Mouse (Mus musculus): ENCODE data around the gene Tinf2.
A peak's percentile ranks its signal among the peaks of the same experiment; 100 is the strongest.

Tinf2 gene

DNA sequence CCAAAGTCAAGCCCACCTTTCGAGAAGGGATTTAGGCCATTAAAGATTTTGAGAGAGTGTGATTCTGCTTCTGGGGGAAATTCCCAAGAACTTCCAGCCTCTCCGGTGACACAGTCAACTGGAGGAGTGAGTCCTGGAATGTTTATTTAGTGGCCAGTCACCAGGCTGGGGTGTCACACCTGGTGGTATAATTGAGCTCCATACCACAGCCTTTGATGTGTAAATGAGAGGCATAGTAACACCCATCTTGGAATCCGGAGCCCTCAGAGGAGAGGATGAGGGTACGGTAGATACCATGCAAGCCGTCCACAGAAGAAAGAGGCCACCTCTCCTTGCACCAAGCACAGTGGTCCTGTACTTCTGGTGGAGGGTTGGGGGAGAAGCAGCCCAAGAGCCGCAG is 21.1 kb upstream of the Tinf2 start:
- DNase-seq, result no peak

DNA sequence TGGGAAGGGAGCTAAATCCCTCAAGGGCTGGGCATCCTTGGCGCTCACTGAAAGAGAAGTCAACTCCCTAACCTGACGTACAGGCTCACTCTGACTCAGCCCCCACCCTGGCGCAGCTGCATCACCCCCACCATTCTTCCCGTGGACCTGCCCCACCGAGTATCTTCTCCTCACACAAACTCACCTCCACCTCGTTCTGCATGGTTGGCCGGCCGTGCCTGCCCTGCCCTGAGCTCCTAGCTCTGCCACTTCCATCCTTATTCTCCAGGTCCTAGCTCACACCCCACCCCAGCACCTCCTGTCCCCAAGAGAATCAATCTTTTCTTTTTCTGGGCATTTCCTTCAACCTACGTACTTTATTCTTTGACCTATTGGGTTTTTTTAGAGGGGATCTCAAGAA is 19.5 kb upstream of the Tinf2 start:
- no peak for DNase-seq

- no peak for DNase-seq
Observed at GRCm38 (mm10) chr14:55697226-55697625, 15.6 kb upstream of the Tinf2 start.

- DNase-seq, result no peak
Observed at GRCm38 (mm10) chr14:55689433-55689832, 7.8 kb upstream of the Tinf2 start.

GRCm38 (mm10) chr14:55682118-55682493 is 486 bp upstream of the Tinf2 start:
- no peak for DNase-seq

DNA sequence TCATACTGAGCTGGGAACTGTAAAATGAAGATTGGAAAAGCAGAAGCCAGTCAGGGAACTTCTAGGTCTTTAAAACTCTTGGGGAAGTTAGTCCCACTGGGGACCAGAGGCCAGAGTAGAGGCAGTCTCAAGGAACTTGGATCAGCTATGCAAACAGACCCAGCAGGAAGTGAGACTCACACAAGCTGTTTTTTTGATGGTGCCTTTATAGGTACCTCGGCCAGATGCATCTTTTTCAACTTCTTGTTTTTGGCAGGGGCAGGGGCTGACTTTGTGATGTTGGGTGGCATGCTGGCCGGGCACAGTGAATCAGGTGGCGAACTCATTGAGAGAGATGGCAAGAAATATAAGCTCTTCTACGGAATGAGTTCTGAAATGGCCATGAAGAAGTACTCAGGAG is 4.0 kb downstream of the Tinf2 start:
- DNase-seq, result no peak

DNA sequence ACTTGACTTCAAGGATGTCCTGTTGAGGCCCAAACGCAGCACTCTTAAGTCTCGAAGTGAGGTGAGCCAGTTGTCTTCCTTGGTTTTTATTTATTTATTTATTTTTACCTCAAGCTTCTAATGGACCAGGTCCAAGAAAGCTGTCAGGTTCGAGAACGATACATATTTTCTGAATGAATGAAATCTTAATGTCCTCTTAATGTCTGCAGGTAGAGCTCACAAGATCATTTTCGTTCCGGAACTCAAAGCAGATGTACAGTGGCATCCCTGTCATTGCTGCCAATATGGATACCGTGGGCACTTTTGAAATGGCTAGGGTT is 8.9 kb downstream of the Tinf2 start:
- no peak for DNase-seq

GRCm38 (mm10) chr14:55671833-55672740 is 9.5 kb downstream of the Tinf2 start, which contains the start of the genes Gmpr2 and Nedd8:
TSS of gene Gmpr2 (plus strand) at chr14:55671941.
TSS of gene Nedd8 (minus strand) at chr14:55672124.
- peak; percentile 89 for DNase-seq

- no peak for DNase-seq
Observed at GRCm38 (mm10) chr14:55671486-55671832, 10.2 kb downstream of the Tinf2 start.

DNA sequence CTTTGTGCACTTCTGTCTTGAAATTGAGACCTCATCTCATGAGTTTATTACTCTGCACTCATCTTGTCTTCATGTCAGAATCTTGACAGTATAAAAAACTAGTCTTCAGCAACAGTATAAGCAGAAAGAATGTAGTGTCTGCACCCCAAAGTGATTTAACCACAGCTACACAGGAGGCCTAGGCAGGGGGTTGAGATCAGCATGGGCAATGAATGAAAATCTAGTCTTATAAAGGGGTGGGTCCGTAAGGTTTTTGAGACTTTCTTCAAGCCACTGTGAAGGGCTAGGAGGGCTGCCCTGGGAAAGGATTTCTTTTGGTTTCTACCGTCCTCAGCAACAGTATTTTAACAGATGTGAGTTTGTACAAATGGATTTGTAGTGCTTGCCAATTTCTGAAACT is 21.0 kb downstream of the Tinf2 start:
- no peak for DNase-seq

DNA sequence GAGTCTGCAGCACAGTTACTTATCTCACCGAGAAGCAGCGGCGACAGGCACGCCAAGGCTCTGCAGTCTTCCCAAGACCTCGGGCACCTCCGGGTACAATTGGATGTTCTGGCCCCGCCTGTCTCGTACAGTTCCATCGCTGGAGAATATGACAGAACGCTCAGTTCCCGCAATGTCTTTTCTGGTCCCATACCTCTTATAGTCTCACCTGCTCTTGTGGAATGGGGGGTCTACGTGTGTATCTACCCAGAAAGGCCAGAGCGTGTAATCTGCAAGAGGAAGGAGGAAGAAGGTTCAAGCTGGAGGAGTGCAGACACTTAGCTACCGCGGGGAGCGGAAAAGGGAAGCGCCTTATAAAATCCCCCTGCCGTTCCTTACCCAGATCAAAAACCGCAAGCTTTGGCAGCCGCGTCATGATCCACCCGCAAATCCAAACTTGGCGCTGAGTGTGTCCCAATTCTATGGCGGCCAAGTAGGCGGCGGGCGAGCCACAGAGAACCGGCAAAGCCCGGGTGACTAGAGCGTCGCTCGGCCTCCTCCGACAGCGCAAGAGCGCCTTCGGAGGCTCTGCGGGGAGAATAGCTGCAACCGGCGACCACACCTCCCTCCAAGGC is 21.6 kb downstream of the Tinf2 start, which contains the start of gene Mdp1:
Gene Mdp1, minus strand, starts transcription at position 549 of the 614 bp plus-strand sequence.
- DNase-seq, result peak; percentile 71

DNA sequence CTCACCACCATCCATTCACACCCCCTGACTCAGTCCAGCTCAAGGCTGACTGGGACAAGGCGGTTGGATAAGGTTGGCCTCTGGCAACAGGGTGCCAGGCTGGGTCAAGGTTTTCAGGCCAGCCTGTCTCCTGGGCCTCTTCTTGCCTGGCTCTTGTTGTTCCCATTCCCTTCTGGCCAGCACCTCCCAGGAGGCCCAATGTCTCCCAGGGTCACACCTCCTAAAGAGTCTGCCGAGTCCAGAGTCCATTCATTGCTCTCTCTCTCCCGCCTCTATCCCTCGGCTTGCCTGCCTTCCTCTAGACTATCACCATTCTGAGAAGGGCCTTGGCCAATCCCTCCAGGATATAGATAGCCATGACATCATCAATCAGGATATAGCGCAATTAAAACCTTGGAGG is 23.6 kb downstream of the Tinf2 start:
- DNase-seq, result no peak

GRCm38 (mm10) chr14:55656935-55657334 is 24.7 kb downstream of the Tinf2 start:
- DNase-seq, result no peak

DNA sequence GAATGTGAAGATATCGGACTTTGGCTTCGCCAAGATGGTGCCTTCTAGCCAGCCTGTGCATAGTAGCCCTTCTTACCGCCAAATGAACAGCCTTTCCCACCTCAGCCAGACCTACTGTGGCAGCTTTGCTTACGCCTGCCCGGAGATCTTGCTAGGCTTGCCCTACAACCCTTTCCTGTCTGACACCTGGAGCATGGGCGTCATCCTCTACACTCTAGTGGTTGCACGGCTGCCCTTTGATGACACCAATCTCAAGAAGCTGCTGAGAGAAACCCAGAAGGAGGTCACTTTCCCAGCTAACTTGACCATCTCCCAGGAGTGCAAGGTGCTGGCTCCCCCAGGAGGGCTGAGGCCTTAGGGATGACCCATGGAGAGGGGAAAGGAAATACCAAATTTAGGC is 30.1 kb downstream of the Tinf2 start:
- DNase-seq, result no peak

- DNase-seq, result no peak
Observed at GRCm38 (mm10) chr14:55649884-55650283, 31.7 kb downstream of the Tinf2 start, which contains the start of gene Tssk4. TSS of gene Tssk4 (plus strand) at chr14:55650184.

DNA sequence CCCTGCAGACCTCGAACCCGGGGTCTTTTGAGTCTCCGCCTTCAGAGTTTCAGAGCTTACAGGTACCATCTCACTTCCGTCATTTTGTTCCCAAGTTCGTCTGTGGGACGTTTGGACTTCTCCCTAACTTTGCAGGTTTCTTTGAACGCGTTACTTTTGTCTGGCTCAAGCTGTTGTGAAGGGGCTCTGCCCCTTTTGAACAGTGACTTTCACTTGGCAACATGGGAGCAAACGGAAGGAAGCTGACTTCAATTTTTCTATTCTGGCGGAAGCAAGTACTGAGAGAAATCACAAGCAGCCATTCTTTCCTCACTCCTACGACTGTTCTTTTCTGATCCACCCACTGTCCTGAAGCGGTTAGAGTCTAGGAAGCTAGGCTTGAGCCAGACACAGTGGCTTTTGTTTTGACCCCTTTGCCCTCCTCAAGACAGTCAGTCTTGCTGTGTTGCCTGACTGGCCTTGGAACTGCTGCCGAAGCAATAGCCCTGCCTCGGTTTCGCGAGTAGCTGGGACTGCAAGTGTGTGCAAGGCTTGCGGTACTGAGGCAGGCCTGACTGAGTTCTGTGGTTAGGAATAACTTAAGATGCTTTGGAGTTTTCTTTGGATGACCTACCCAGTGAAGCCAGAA is 37.2 kb downstream of the Tinf2 start:
- DNase-seq, result no peak

DNA sequence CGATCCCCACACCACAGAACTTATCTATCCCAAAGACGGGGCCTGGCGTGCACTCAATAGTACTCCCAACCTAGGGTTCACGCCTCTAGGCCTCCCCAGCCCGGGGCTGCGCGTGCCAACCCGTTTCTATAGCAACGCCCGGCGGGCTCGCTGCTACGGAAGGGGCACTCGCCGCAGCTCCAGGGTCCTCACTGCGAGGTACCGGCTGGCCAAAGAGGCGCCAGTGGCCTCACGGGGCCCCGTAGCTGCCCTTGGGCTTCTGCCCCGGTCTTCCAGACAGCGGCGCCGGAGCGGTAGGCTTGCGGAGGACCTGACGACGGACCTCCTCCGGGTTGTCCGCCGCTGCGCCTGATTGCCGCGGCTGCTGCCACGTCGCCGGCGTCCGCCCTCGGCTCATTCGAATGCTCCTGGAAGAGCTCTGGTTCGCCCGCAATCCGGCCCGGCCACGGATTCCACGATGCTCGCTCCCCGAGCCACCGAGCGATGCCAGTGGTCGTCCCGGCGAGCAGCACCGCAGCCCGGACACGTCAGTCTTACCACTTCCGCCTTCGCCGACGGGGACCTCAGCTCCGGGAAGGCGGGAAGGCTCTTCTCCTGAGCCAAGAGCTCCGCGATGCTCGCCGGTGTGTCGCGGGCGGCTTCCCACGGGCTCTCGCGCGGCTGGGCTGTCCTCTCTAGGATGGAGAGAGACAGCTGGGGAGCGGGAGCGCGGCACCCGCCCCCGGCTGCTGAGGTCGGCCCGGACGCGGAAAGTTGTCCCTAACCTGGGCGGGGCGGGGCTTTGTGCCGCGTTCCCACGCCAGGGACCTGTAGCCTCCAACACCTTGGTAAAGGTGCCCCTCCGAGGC is 38.3 kb downstream of the Tinf2 start, which contains the start of gene Tm9sf1:
Gene Tm9sf1, minus strand, starts transcription at position 747 of the 848 bp plus-strand sequence.
- DNase-seq, result peak; percentile 88

DNA sequence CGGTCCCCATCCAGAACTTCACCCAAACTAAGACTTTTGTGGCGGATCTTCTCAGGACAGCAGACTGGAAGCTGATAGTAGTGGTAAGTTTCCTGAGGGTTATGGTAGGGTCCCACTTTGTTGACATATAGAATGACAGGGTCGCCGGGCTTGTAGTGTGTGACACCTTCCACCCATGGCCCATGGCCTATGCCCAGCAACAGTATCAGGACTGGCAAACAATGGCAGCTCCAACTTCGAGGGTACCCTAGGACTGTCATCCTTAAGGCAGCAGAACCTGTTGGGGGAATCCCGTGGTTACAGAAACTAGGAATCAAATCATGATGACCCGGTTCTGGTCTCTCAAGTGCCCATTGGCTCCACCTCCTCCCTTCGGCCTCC is 39.0 kb downstream of the Tinf2 start:
- DNase-seq, result no peak

- no peak for DNase-seq
Observed at GRCm38 (mm10) chr14:55641291-55641690, 40.3 kb downstream of the Tinf2 start.

DNA sequence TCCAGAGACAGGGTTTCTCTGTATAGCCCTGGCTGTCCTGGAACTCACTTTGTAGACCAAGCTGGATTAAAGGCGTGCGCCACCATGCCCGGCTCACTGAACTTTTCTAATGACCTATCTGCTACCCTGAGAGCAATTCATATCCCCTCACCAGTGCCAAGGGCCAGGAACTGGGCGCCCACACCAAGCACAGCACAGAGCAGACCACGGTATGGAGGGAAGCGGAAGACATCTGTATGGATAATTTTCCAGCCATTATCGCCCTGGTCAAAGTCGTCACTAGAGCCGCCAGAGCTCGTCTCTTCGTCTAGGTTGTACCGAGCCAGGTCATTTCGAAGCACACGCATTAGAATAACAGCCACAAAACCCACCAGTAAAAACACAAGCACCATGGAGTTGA is 40.8 kb downstream of the Tinf2 start:
- no peak for DNase-seq

DNA sequence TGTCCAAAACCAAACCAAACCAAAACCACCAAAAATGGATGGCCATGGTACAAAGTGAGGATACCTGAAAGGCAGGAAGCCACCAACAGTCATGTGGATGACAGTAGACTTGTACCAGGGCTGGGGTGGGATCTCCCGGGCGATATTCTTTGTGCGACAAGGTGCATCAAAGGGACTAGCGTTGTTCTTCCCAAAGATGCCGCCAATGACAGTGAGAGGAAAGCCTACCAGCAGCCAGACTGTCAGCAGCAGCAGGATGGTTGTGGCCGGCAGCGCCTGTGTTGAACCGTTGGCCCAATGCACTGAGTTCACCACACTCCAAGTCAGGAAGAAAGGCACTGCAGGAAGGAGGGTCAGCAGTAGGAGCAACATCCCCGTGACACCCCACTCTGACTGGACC is 43.8 kb downstream of the Tinf2 start, which contains the start of gene Gm49378:
Gene Gm49378, minus strand, starts transcription at position 101 of the 400 bp plus-strand sequence.
- DNase-seq, result no peak

DNA sequence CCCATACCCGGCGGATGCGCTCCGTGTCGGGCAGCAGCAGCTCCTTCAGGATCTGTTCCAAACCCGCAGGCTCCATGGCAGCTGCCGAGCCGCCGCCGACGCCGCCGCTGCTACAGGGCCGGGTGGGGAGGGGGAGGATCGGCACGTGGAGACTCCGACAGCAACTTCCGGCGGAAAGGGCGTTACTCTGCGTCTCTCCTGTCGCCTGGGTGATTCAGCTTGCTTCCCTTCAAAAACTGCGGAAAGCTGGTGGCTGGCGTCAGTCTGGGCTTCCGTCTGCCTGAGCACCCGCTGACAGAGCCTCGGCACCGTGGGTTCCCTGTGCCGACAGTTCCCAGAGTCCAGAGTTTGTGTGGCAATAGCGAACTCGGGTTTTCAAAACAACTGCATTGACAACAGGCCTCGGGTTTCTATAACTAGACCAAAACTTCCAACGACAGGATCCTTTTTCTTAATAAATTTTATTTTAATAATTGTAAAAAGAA is 46.1 kb downstream of the Tinf2 start, which contains the start of gene Ipo4:
Gene Ipo4, minus strand, starts transcription at position 435 of the 485 bp plus-strand sequence.
- peak; percentile 73 for DNase-seq

Measured in cerebellum, adult 8-10 months (tissue).